21 mouse cellular contexts compared by ENCODE assay signal in genomic region chr3:148899857-148900256, GRCm38 (mm10).
DNase-seq lines count a peak whose midpoint lies in the region; ATAC-seq and TF ChIP-seq lines count a peak whose summit lies in the region.
"Had no signal": no experiment of that assay in that cellular context is flagged by ENCODE, and none has a peak within 500 bp of the region (broad histone marks: within the 10 kb centered on the region; RNA-seq: fewer than 3 reads in every experiment).

No protein-coding gene starts in this region.

- no peak overlapping the region for H3K4me3 ChIP-seq in gastrocnemius, adult 2 months
- H3K4me3 ChIP-seq in left cerebral cortex, adult 2 months = no peak overlapping the region
- no peak overlapping the region for H3K4me3 ChIP-seq in brown adipose tissue, adult 24 weeks (ENCODE audit: insufficient read depth, low read depth, low read length)
- H3K4me3 ChIP-seq in intestine, postnatal 0 days (ENCODE audit: low read depth, low read length) = no peak overlapping the region
- H3K4me3 ChIP-seq in hindbrain, embryonic 12.5 days = no peak overlapping the region
- H3K4me3 ChIP-seq: midbrain, embryonic 15.5 days; myocyte had no signal

- WGBS in intestine, postnatal 0 days = 27% methylated on average over 6 of the region's 6 CpGs
- 43% methylated on average over 6 of the region's 6 CpGs for WGBS in hindbrain, embryonic 12.5 days

- no peak overlapping the region for H3K9ac ChIP-seq in intestine, postnatal 0 days (ENCODE audit: low read depth, low read length)
- H3K9ac ChIP-seq in hindbrain, embryonic 12.5 days = no peak overlapping the region
- H3K9ac ChIP-seq: forebrain, postnatal 0 days; midbrain, embryonic 15.5 days had no signal

- peak overlapping the region; percentile 28; the same call in 1 of the 2 replicates for H3K4me2 ChIP-seq in intestine, postnatal 0 days (replicated peaks; ENCODE audit: low read depth)
- no peak overlapping the region for H3K4me2 ChIP-seq in hindbrain, embryonic 12.5 days (replicated peaks)
- H3K4me2 ChIP-seq: midbrain, embryonic 15.5 days had no signal

- TF ChIP-seq CTCF in gastrocnemius, adult 2 months (IDR thresholded peaks at IDR 0.05) = no peak
- no peak for TF ChIP-seq CTCF in left cerebral cortex, adult 2 months (IDR thresholded peaks at IDR 0.05)
- TF ChIP-seq CTCF in intestine, postnatal 0 days (IDR thresholded peaks at IDR 0.05; ENCODE audit: low read depth) = no peak

- peaks cover 34% of the 10 kb centered on the region for H3K4me1 ChIP-seq in brown adipose tissue, adult 24 weeks (ENCODE audit: control insufficient read depth, insufficient read depth, insufficient read length, low read length)
- H3K4me1 ChIP-seq in intestine, postnatal 0 days (replicated peaks; ENCODE audit: control insufficient read depth, insufficient read depth, low read length) = peaks cover 4% of the 10 kb centered on the region; the same call in 1 of the 2 replicates
- H3K4me1 ChIP-seq in hindbrain, embryonic 12.5 days = peaks cover 16% of the 10 kb centered on the region

- H3K27ac ChIP-seq in gastrocnemius, adult 2 months = peak overlapping the region; percentile 50
- H3K27ac ChIP-seq in left cerebral cortex, adult 2 months = peak overlapping the region; percentile 36; the same call in 1 of the 2 replicates
- H3K27ac ChIP-seq in brown adipose tissue, adult 24 weeks (replicated peaks; ENCODE audit: low read depth, low read length) = peak overlapping the region; percentile 52
- peak overlapping the region; percentile 29 for H3K27ac ChIP-seq in intestine, postnatal 0 days (ENCODE audit: low read depth, low read length)
- H3K27ac ChIP-seq in hindbrain, embryonic 12.5 days = no peak overlapping the region
- H3K27ac ChIP-seq: midbrain, embryonic 15.5 days had no signal

- H3K36me3 ChIP-seq in intestine, postnatal 0 days (ENCODE audit: control insufficient read depth, insufficient read depth) = no peaks in the 10 kb centered on the region
- no peaks in the 10 kb centered on the region for H3K36me3 ChIP-seq in hindbrain, embryonic 12.5 days
- H3K36me3 ChIP-seq: midbrain, embryonic 15.5 days had no signal

- H3K9me3 ChIP-seq in intestine, postnatal 0 days (ENCODE audit: control insufficient read depth) = no peaks in the 10 kb centered on the region
- H3K9me3 ChIP-seq in hindbrain, embryonic 12.5 days (replicated peaks) = no peaks in the 10 kb centered on the region
- H3K9me3 ChIP-seq: midbrain, embryonic 15.5 days had no signal

- DNase-seq in gastrocnemius, adult 2 months = no peak
- no peak for DNase-seq in gastrocnemius, adult 8-10 months (ENCODE audit: low spot score in 2 of 2)
- no peak for DNase-seq in left cerebral cortex, adult 2 months (ENCODE audit: extremely low spot score in 1 of 2, low spot score in 2 of 2)
- no peak for DNase-seq in left cerebral cortex, adult 11 months (ENCODE audit: low spot score)
- DNase-seq: cerebellum, postnatal 10 days; embryo, embryonic 11 days; forebrain, postnatal 0 days; gastrocnemius, postnatal 14 days; heart, postnatal 14 days; kidney, postnatal 14 days; layer of hippocampus, adult 9-11 months; liver; right cerebral cortex, postnatal 25 days had no signal

- peak; percentile 88 for ATAC-seq in intestine, postnatal 0 days
- ATAC-seq in hindbrain, embryonic 12.5 days (ENCODE audit: low FRiP score) = no peak
- ATAC-seq in frontal cortex, adult (ENCODE audit: low TSS enrichment) = no peak
- ATAC-seq: forebrain, postnatal 0 days; hindbrain, embryonic 16.5 days had no signal

- no peaks in the 10 kb centered on the region for H3K27me3 ChIP-seq in intestine, postnatal 0 days (replicated peaks; ENCODE audit: control insufficient read depth, insufficient read depth, low read length)
- no peaks in the 10 kb centered on the region for H3K27me3 ChIP-seq in hindbrain, embryonic 12.5 days
- H3K27me3 ChIP-seq: CH12.LX; midbrain, embryonic 15.5 days had no signal

- intact Hi-C loops in gastrocnemius, adult 2 months (cut with DNase I) = loop anchor here (5.0 kb wide), 1 partner anchor 87 kb away; no protein-coding TSS in a partner anchor
- intact Hi-C loops in left cerebral cortex, adult 2 months (cut with DNase I) = no loop called here
